Mouse (Mus musculus) CD4-positive, CD25-positive, alpha-beta regulatory T cell (primary cell): ENCODE measurements around the gene Scn4a. TPM values are rescaled to one million over a fixed set of nuclear protein-coding genes. Genes with fewer than 3 reads are reported as not detected.

Experiments used
- polyA plus RNA-seq: library from polyadenylated mRNA; unstranded; fragments of 100-300 nt; shearing (Covaris generic); gene quantifications from one replicate; pipeline ENCODE4 v1.2.1, GENCODE M21; 2017

Gene Scn4a
- not detected for polyA plus RNA-seq

DNA sequence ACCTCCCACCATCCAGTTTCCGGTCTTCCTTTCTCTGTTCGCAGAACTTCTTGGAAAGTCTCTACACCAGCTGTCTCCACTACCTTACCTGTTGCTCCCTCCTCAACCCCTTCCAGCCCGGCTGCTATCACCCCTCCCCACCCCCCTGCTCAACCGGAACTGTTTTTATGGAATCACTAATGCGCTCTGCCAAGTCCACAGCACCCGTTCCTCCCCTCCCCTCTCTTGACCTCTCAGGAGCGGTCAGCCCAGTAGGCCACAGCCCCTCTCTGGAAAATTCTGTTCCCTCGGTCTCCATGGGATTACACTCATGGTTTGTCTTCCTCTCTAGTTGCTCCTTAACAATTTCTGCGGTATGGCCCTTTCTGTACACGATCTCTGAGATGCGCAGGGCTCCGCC, at the start of gene Scn4a:
TSS of gene Scn4a (minus strand) at position 101 of the 400 bp plus-strand sequence.

DNA sequence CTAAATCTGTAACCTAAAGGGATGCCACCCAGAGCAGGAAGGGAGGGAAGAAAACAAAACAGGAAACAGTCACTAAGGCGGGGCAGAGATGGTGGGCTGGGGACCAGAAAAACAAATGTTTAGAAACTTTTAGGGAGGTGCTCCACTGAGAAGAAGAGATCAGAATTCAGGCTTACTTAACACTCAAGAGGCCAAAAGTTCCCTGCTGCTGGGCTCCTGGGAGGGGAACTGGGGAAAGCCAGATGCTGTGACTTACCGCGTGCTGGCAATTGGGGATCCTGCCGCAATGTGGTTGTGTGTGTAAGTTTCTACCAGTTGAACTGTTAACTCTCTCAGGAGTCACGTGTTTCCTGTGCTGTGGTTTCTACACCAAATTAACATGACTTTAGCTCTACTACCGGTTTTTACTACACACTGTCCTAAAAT, 34.7 kb upstream of the Scn4a start, which contains the start of gene Icam2:
TSS of gene Icam2 (minus strand) at position 285 of the 426 bp plus-strand sequence.

DNA sequence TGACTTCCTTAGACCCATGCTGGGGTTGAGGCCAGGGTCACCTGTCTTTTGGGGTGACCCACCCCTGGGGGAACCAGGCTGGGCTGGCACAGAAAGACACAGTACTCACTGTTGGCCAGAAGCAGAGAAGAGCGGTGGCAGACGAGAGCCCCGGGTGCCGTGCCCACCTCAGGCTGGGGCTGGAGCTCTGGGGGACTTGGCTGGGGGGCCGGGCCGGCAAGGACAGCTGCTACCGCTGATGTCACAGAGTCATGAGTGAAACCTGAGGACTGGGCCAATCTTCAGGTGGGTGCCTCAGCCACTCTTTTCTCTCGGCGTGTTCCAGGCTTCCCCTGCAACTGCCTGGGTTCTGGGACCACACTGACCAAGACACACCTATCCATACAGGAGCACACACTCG, 12.3 kb upstream of the Scn4a start, which contains the start of gene Prr29:
TSS of gene Prr29 (plus strand) at position 107 of the 400 bp plus-strand sequence.

DNA sequence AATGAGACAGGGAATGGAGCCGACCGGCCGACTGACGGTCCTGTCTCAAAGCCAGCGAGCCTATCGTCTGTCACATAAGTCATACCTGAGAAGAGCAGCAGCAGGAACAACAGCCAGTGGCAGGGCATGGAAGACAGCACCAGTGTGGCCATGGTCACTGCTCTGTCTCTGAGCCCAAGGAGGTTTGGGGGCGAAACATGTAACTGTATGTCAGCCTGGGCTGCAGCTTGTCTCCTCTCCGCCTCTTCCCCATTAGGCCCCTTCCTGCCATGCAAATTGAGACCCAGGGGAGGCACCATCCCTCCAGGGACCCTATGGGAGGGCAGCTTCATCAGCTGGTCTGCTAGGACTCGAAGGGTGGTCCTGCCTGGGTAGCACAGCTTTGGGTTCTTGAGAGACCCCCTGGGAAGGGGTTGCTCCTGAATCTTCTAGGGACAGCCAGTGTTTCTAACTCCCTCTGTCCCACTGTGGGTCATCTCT, 38.7 kb downstream of the Scn4a start, which contains the start of gene Cd79b:
TSS of gene Cd79b (minus strand) at position 430 of the 480 bp plus-strand sequence.

DNA sequence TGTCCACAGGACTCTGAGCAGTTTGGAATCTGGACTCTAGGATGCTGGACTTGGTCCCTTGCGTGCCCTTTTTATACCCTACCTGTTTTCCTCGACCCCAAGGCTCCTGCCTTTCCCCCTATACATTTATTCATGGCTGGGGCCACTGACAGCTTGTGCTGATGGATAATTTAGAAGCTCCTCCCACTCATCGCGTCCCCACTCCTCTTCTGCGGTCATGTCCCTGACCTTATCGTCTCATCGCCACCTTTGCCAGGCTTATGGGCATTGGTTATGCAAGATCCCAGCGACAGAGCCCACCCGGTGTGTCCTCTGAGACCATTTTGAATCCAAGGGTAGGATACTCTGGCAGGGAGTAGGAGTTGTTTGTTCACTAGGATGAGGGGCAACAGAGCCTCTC, 51.3 kb downstream of the Scn4a start, which contains the start of gene Gh:
TSS of gene Gh (minus strand) at position 101 of the 400 bp plus-strand sequence.

DNA sequence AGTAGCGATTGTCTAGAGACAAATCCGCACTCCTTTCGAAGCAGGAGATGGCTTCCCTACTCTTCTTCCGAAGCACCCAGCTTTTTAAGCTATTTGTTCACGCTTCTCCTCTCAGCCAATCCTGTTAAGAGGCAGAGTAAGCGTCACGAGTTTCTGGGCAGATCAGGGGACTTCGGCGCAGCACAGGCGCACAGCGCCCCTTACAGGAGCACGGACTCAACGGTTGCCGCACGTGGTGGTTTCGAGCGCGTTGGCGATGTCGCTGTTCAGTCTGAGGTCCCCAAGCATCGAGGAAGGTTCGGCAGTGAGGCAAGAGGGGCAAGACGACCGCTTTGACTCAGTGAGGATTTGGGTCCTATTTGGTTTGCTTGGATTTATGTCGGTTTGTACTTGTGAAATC, 76.6 kb downstream of the Scn4a start, which contains the start of gene Tcam1:
TSS of gene Tcam1 (plus strand) at position 219 of the 400 bp plus-strand sequence.

DNA sequence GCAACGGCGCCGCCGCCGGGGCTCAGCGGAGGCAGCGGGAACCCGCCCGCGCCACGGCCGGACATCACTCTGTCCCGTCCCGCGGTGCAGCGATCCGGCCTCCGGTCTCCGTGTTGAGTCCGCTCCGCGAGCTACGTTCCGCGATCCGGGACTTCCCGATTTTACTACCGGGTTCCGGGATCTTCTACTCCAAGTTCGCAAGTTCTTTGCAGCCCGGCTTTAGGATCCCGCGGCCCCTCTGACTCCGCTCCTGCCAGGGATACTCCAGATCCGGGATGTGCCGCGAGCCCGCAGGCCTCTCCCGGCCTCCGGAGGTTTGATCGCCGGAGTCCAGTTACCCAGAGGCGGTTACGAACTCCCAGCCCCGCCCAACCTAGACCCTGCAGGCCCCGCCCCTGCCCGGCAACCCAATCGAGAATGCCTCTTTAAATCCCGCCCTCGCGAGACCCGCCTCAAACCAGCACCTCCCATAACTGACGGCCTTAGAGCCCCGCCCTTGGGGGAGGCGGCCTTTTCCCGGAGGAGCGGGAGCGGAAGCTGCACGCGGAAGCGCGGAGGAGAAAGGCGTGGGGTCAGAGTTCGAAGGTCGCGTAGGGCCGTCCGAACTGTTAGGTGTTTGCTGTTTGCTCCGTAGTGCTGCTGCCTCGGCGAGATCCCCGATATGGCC, 80.3 kb downstream of the Scn4a start, which contains the start of gene Smarcd2:
TSS of gene Smarcd2 (minus strand) at position 329 of the 667 bp plus-strand sequence.

Other genes starting within 250 kb of the Scn4a start
- gene Gm10840, start 192.4 kb downstream of the Scn4a start, polyA plus RNA-seq, result 0.87 TPM
- gene Limd2, start 192.4 kb downstream of the Scn4a start, polyA plus RNA-seq, result 1,824 TPM
- gene Strada, start 151.1 kb downstream of the Scn4a start, polyA plus RNA-seq, result 33.1 TPM
- gene Ccdc47, start 136.9 kb downstream of the Scn4a start, polyA plus RNA-seq, result 97.3 TPM
- 104 TPM for gene Ddx42, start 136.4 kb downstream of the Scn4a start, polyA plus RNA-seq
- 72.1 TPM for gene Ftsj3, start 97.2 kb downstream of the Scn4a start, polyA plus RNA-seq
- gene Psmc5, start 97.1 kb downstream of the Scn4a start, polyA plus RNA-seq, result 192 TPM
- gene Smarcd2, start 80.3 kb downstream of the Scn4a start, polyA plus RNA-seq, result 186 TPM
- 0.18 TPM for gene Tcam1, start 76.6 kb downstream of the Scn4a start, polyA plus RNA-seq
- gene Gh, start 51.4 kb downstream of the Scn4a start, polyA plus RNA-seq, result not detected
- 39.5 TPM for gene Cd79b, start 38.5 kb downstream of the Scn4a start, polyA plus RNA-seq
- gene Prr29, start 12.2 kb upstream of the Scn4a start, polyA plus RNA-seq, result 0.24 TPM
- 119 TPM for gene Icam2, start 34.8 kb upstream of the Scn4a start, polyA plus RNA-seq
- gene Ern1, start 134.6 kb upstream of the Scn4a start, polyA plus RNA-seq, result 4.1 TPM